Comparison of ENCODE assay signal across 23 mouse cellular contexts in the genomic region with DNA sequence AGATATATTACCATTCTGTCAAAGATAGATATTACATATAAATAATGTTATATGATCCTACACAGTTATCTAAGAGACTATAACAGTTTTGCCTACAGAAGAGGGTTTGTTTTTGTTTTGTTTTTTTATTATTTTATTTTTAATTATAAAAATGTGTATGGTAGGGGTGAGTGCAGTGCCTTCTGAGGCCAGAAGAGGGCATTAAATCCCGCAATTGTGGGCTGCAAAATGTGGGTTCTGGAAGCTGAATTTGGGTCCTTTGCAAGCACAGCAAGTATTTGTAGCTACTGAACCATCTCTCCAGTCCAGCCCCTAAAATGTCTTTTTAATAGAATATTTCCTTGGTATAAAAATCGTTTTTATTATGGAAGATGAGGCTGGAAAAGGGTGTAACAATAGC. TPM values are rescaled to one million over a fixed set of nuclear protein-coding genes. Genes with fewer than 3 reads are reported as not detected.
DNase-seq lines count a peak whose midpoint lies in the region; ATAC-seq and TF ChIP-seq lines count a peak whose summit lies in the region.
"Had no signal": no experiment of that assay in that cellular context is flagged by ENCODE, and none has a peak within 500 bp of the region (broad histone marks: within the 10 kb centered on the region; RNA-seq: fewer than 3 reads in every experiment).

No protein-coding gene starts in this region.

- peaks cover 54% of the 10 kb centered on the region for H3K36me3 ChIP-seq in erythroblast, embryonic 14.5 days (ENCODE audit: control insufficient read depth)
- no peaks in the 10 kb centered on the region for H3K36me3 ChIP-seq in kidney, postnatal 0 days (ENCODE audit: insufficient read depth, low read length)
- no peaks in the 10 kb centered on the region for H3K36me3 ChIP-seq in kidney, embryonic 16.5 days (ENCODE audit: insufficient read depth, low read length)
- no peaks in the 10 kb centered on the region for H3K36me3 ChIP-seq in midbrain, postnatal 0 days (ENCODE audit: insufficient read depth, low read length)
- H3K36me3 ChIP-seq in midbrain, embryonic 11.5 days (ENCODE audit: control insufficient read depth, insufficient read depth, low read length) = no peaks in the 10 kb centered on the region
- H3K36me3 ChIP-seq in stomach, postnatal 0 days (ENCODE audit: control insufficient read depth, insufficient read depth, low read length) = no peaks in the 10 kb centered on the region
- no peaks in the 10 kb centered on the region for H3K36me3 ChIP-seq in hindbrain, postnatal 0 days (ENCODE audit: insufficient read depth, low read length)

- H3K4me3 ChIP-seq in erythroblast, embryonic 14.5 days (replicated peaks) = peak overlapping the region; percentile 90
- no peak overlapping the region for H3K4me3 ChIP-seq in kidney, postnatal 0 days (replicated peaks; ENCODE audit: low read depth, low read length)
- H3K4me3 ChIP-seq in kidney, embryonic 16.5 days (ENCODE audit: low read length) = no peak overlapping the region
- H3K4me3 ChIP-seq in midbrain, postnatal 0 days (ENCODE audit: low read depth, low read length) = no peak overlapping the region
- H3K4me3 ChIP-seq in midbrain, embryonic 11.5 days (ENCODE audit: low read depth, low read length) = no peak overlapping the region
- H3K4me3 ChIP-seq in stomach, postnatal 0 days (ENCODE audit: low read depth, low read length) = no peak overlapping the region
- H3K4me3 ChIP-seq in hindbrain, postnatal 0 days (ENCODE audit: low read length) = no peak overlapping the region
- H3K4me3 ChIP-seq: forebrain, embryonic 13.5 days; heart, embryonic 12.5 days; limb, embryonic 12.5 days had no signal

- TF ChIP-seq CTCF in kidney, postnatal 0 days (IDR thresholded peaks at IDR 0.05; ENCODE audit: low read depth) = peak; percentile 32; the same call in 1 of the 2 replicates
- peak; percentile 33 for TF ChIP-seq CTCF in midbrain, postnatal 0 days (IDR thresholded peaks at IDR 0.05)
- peak; percentile 45 for TF ChIP-seq CTCF in stomach, postnatal 0 days (IDR thresholded peaks at IDR 0.05; ENCODE audit: low read depth)
- TF ChIP-seq CTCF in hindbrain, postnatal 0 days (IDR thresholded peaks at IDR 0.05; ENCODE audit: low read depth) = no peak; the same call in 1 of the 2 replicates

- no peak overlapping the region for H3K9ac ChIP-seq in kidney, postnatal 0 days (ENCODE audit: low read depth, low read length)
- H3K9ac ChIP-seq in kidney, embryonic 16.5 days (replicated peaks; ENCODE audit: low read length) = no peak overlapping the region
- no peak overlapping the region for H3K9ac ChIP-seq in midbrain, postnatal 0 days (replicated peaks; ENCODE audit: low read length, poor library complexity, severe bottlenecking)
- no peak overlapping the region for H3K9ac ChIP-seq in midbrain, embryonic 11.5 days (ENCODE audit: low read length)
- no peak overlapping the region for H3K9ac ChIP-seq in stomach, postnatal 0 days (ENCODE audit: low read length)
- H3K9ac ChIP-seq in hindbrain, postnatal 0 days (replicated peaks; ENCODE audit: low read length) = no peak overlapping the region
- H3K9ac ChIP-seq: forebrain, embryonic 13.5 days; heart, embryonic 12.5 days; hindbrain, embryonic 14.5 days; limb, embryonic 12.5 days had no signal

- no peak overlapping the region for H3K4me2 ChIP-seq in kidney, postnatal 0 days (ENCODE audit: low read length)
- no peak overlapping the region for H3K4me2 ChIP-seq in kidney, embryonic 16.5 days (replicated peaks; ENCODE audit: low read depth, low read length)
- no peak overlapping the region for H3K4me2 ChIP-seq in midbrain, postnatal 0 days (ENCODE audit: low read depth, low read length, poor library complexity, severe bottlenecking)
- no peak overlapping the region for H3K4me2 ChIP-seq in midbrain, embryonic 11.5 days
- no peak overlapping the region for H3K4me2 ChIP-seq in stomach, postnatal 0 days (replicated peaks; ENCODE audit: low read depth)
- no peak overlapping the region for H3K4me2 ChIP-seq in hindbrain, postnatal 0 days (ENCODE audit: low read depth, low read length)
- H3K4me2 ChIP-seq: forebrain, embryonic 13.5 days; heart, embryonic 12.5 days had no signal

- H3K9me3 ChIP-seq in erythroblast, embryonic 14.5 days (ENCODE audit: control insufficient read depth, low read length) = no peaks in the 10 kb centered on the region
- H3K9me3 ChIP-seq in kidney, postnatal 0 days (replicated peaks; ENCODE audit: low read length) = no peaks in the 10 kb centered on the region
- H3K9me3 ChIP-seq in kidney, embryonic 16.5 days (ENCODE audit: low read length) = no peaks in the 10 kb centered on the region
- H3K9me3 ChIP-seq in midbrain, postnatal 0 days (ENCODE audit: low read length) = no peaks in the 10 kb centered on the region
- no peaks in the 10 kb centered on the region for H3K9me3 ChIP-seq in midbrain, embryonic 11.5 days (ENCODE audit: control insufficient read depth, low read length)
- no peaks in the 10 kb centered on the region for H3K9me3 ChIP-seq in stomach, postnatal 0 days (ENCODE audit: control insufficient read depth, low read length)
- no peaks in the 10 kb centered on the region for H3K9me3 ChIP-seq in hindbrain, postnatal 0 days (ENCODE audit: low read length)
- H3K9me3 ChIP-seq: forebrain, embryonic 13.5 days; heart, embryonic 12.5 days; limb, embryonic 12.5 days had no signal

- no peak for DNase-seq in kidney, postnatal 0 days (ENCODE audit: low spot score)
- DNase-seq in midbrain, postnatal 0 days (ENCODE audit: low spot score) = no peak
- no peak for DNase-seq in midbrain, embryonic 11.5 days (ENCODE audit: low spot score, missing footprints)
- no peak for DNase-seq in stomach, postnatal 0 days (ENCODE audit: low spot score)
- no peak for DNase-seq in hindbrain, postnatal 0 days (ENCODE audit: low spot score)
- DNase-seq: adrenal gland, postnatal 25 days; cerebellum, adult 8-10 months; gastrocnemius, postnatal 36 days; heart, postnatal 14 days; kidney, adult 18-20 months; kidney, postnatal 25 days; lung, adult 18-20 months; lung, postnatal 36 days; retina, postnatal 1 day; right cerebral cortex, postnatal 4 days; thymus, postnatal 14 days had no signal

- no peak for ATAC-seq in erythroblast, adult 5-6 weeks (replicated peaks; ENCODE audit: low FRiP score, poor library complexity, severe bottlenecking)
- ATAC-seq in kidney, postnatal 0 days (replicated peaks; ENCODE audit: low FRiP score, low read depth) = no peak
- no peak for ATAC-seq in kidney, embryonic 16.5 days (ENCODE audit: low FRiP score, low TSS enrichment)
- no peak for ATAC-seq in midbrain, postnatal 0 days (ENCODE audit: low FRiP score)
- ATAC-seq in midbrain, embryonic 11.5 days (ENCODE audit: low FRiP score) = no peak
- ATAC-seq in stomach, postnatal 0 days (ENCODE audit: low FRiP score, low TSS enrichment) = no peak
- no peak for ATAC-seq in hindbrain, postnatal 0 days
- ATAC-seq: forebrain, embryonic 13.5 days had no signal

- TF ChIP-seq EP300 in stomach, postnatal 0 days (optimal IDR thresholded peaks at IDR 0.05) = no peak

- H3K27me3 ChIP-seq in erythroblast, embryonic 14.5 days (ENCODE audit: control insufficient read depth) = no peaks in the 10 kb centered on the region
- no peaks in the 10 kb centered on the region for H3K27me3 ChIP-seq in kidney, postnatal 0 days (ENCODE audit: insufficient read depth, low read length)
- no peaks in the 10 kb centered on the region for H3K27me3 ChIP-seq in kidney, embryonic 16.5 days (ENCODE audit: insufficient read depth, low read length)
- H3K27me3 ChIP-seq in midbrain, postnatal 0 days (ENCODE audit: insufficient read depth, low read length) = no peaks in the 10 kb centered on the region
- no peaks in the 10 kb centered on the region for H3K27me3 ChIP-seq in midbrain, embryonic 11.5 days (ENCODE audit: control insufficient read depth, insufficient read depth, low read length)
- H3K27me3 ChIP-seq in stomach, postnatal 0 days (ENCODE audit: control insufficient read depth, insufficient read depth, low read length) = no peaks in the 10 kb centered on the region
- H3K27me3 ChIP-seq in hindbrain, postnatal 0 days (ENCODE audit: insufficient read depth, low read length) = no peaks in the 10 kb centered on the region
- H3K27me3 ChIP-seq: forebrain, embryonic 13.5 days; heart, embryonic 12.5 days; limb, embryonic 12.5 days had no signal

- 80% methylated on average over 2 of the region's 2 CpGs for WGBS in kidney, postnatal 0 days
- 82% methylated on average over 2 of the region's 2 CpGs for WGBS in kidney, embryonic 16.5 days
- 79% methylated on average over 2 of the region's 2 CpGs for WGBS in midbrain, postnatal 0 days
- 78% methylated on average over 2 of the region's 2 CpGs for WGBS in midbrain, embryonic 11.5 days
- WGBS in stomach, postnatal 0 days = 73% methylated on average over 2 of the region's 2 CpGs
- WGBS in hindbrain, postnatal 0 days = 87% methylated on average over 2 of the region's 2 CpGs

- H3K4me1 ChIP-seq in erythroblast, embryonic 14.5 days (ENCODE audit: control insufficient read depth) = peaks cover 38% of the 10 kb centered on the region
- H3K4me1 ChIP-seq in kidney, postnatal 0 days (replicated peaks; ENCODE audit: insufficient read depth, low read length) = peaks cover 6% of the 10 kb centered on the region; the same call in 1 of the 2 replicates
- H3K4me1 ChIP-seq in kidney, embryonic 16.5 days (ENCODE audit: insufficient read depth, low read length) = peaks cover 22% of the 10 kb centered on the region
- H3K4me1 ChIP-seq in midbrain, postnatal 0 days (ENCODE audit: insufficient read depth, low read length) = no peaks in the 10 kb centered on the region
- peaks cover 3% of the 10 kb centered on the region for H3K4me1 ChIP-seq in midbrain, embryonic 11.5 days (ENCODE audit: control insufficient read depth, insufficient read depth, low read length)
- H3K4me1 ChIP-seq in stomach, postnatal 0 days (replicated peaks; ENCODE audit: control insufficient read depth, insufficient read depth) = no peaks in the 10 kb centered on the region
- H3K4me1 ChIP-seq in hindbrain, postnatal 0 days (ENCODE audit: insufficient read depth, low read length) = no peaks in the 10 kb centered on the region

- H3K27ac ChIP-seq in kidney, postnatal 0 days = no peak overlapping the region
- no peak overlapping the region for H3K27ac ChIP-seq in kidney, embryonic 16.5 days (ENCODE audit: low read length)
- H3K27ac ChIP-seq in midbrain, postnatal 0 days (ENCODE audit: low read depth, low read length) = no peak overlapping the region
- H3K27ac ChIP-seq in midbrain, embryonic 11.5 days (ENCODE audit: low read depth, low read length) = no peak overlapping the region
- no peak overlapping the region for H3K27ac ChIP-seq in stomach, postnatal 0 days (replicated peaks)
- H3K27ac ChIP-seq in hindbrain, postnatal 0 days = no peak overlapping the region
- H3K27ac ChIP-seq: forebrain, embryonic 13.5 days; hindbrain, embryonic 14.5 days; limb, embryonic 12.5 days had no signal

RNA-seq across cellular contexts. Expression of a gene that starts 2.3 kb away (rescaled TPM):
- 0.11 and 0.18 TPM in 2 replicates for polyA plus RNA-seq in erythroblast, embryonic 14.5 days (2012)
- total RNA-seq in erythroblast, adult 5-6 weeks (2015; ENCODE audit: low replicate concordance) = 17.3 and 23.4 TPM in 2 replicates
- total RNA-seq in erythroblast, adult 5-6 weeks (2017; ENCODE audit: low replicate concordance) = 18.7 and 20.9 TPM in 2 replicates
- 3.7 and 4.3 TPM in 2 replicates for polyA plus RNA-seq in kidney, postnatal 0 days (2015; fragmentation: Nextera tagmentation; extraction: Ambion mirVana)
- 3.4 and 3.5 TPM in 2 replicates for polyA plus RNA-seq in kidney, embryonic 16.5 days (2015; fragmentation: Nextera tagmentation; extraction: Ambion mirVana)
- 7.9 and 10.0 TPM in 2 replicates for total RNA-seq in midbrain, postnatal 0 days (2014; rRNA removed)
- 1.7 and 2.7 TPM in 2 replicates for polyA plus RNA-seq in midbrain, postnatal 0 days (2015; fragmentation: Nextera tagmentation; extraction: Ambion mirVana)
- 5.8 and 8.3 TPM in 2 replicates for polyA plus RNA-seq in midbrain, embryonic 11.5 days (2014; fragmentation: Nextera tagmentation; extraction: Ambion mirVana)
- 2.5 and 2.9 TPM in 2 replicates for polyA plus RNA-seq in stomach, postnatal 0 days (2015; fragmentation: Nextera tagmentation; extraction: Ambion mirVana)
- 5.6 and 7.2 TPM in 2 replicates for total RNA-seq in hindbrain, postnatal 0 days (2014; rRNA removed)
- 2.2 and 2.8 TPM in 2 replicates for polyA plus RNA-seq in hindbrain, postnatal 0 days (2015; fragmentation: Nextera tagmentation; extraction: Ambion mirVana)

RNA-seq across cellular contexts. Expression of a gene that starts 2.4 kb away (rescaled TPM):
- polyA plus RNA-seq in erythroblast, embryonic 14.5 days (2012) = 1.1 and 1.5 TPM in 2 replicates
- total RNA-seq in erythroblast, adult 5-6 weeks (2015; ENCODE audit: low replicate concordance) = 40.3 and 52.7 TPM in 2 replicates
- 82.9 and 164 TPM in 2 replicates for total RNA-seq in erythroblast, adult 5-6 weeks (2017; ENCODE audit: low replicate concordance)
- 10.9 and 11.8 TPM in 2 replicates for polyA plus RNA-seq in kidney, postnatal 0 days (2015; fragmentation: Nextera tagmentation; extraction: Ambion mirVana)
- polyA plus RNA-seq in kidney, embryonic 16.5 days (2015; fragmentation: Nextera tagmentation; extraction: Ambion mirVana) = 26.5 and 32.3 TPM in 2 replicates
- total RNA-seq in midbrain, postnatal 0 days (2014; rRNA removed) = 9.8 and 12.3 TPM in 2 replicates
- 7.8 and 8.8 TPM in 2 replicates for polyA plus RNA-seq in midbrain, postnatal 0 days (2015; fragmentation: Nextera tagmentation; extraction: Ambion mirVana)
- polyA plus RNA-seq in midbrain, embryonic 11.5 days (2014; fragmentation: Nextera tagmentation; extraction: Ambion mirVana) = 47.3 and 48.1 TPM in 2 replicates
- polyA plus RNA-seq in stomach, postnatal 0 days (2015; fragmentation: Nextera tagmentation; extraction: Ambion mirVana) = 5.2 TPM in 2 replicates
- total RNA-seq in hindbrain, postnatal 0 days (2014; rRNA removed) = 8.5 and 10.7 TPM in 2 replicates
- 9.4 and 9.7 TPM in 2 replicates for polyA plus RNA-seq in hindbrain, postnatal 0 days (2015; fragmentation: Nextera tagmentation; extraction: Ambion mirVana)

RNA-seq across cellular contexts. Expression of a gene that starts 19.0 kb away (rescaled TPM):
- 6.5 and 10.4 TPM in 2 replicates for polyA plus RNA-seq in erythroblast, embryonic 14.5 days (2012)
- 32.5 and 38.9 TPM in 2 replicates for total RNA-seq in erythroblast, adult 5-6 weeks (2015; ENCODE audit: low replicate concordance)
- total RNA-seq in erythroblast, adult 5-6 weeks (2017; ENCODE audit: low replicate concordance) = 30.4 and 38.1 TPM in 2 replicates
- 38.1 and 41.2 TPM in 2 replicates for polyA plus RNA-seq in kidney, postnatal 0 days (2015; fragmentation: Nextera tagmentation; extraction: Ambion mirVana)
- 71.7 and 84.3 TPM in 2 replicates for polyA plus RNA-seq in kidney, embryonic 16.5 days (2015; fragmentation: Nextera tagmentation; extraction: Ambion mirVana)
- total RNA-seq in midbrain, postnatal 0 days (2014; rRNA removed) = 51.0 and 57.6 TPM in 2 replicates
- 29.9 and 36.3 TPM in 2 replicates for polyA plus RNA-seq in midbrain, postnatal 0 days (2015; fragmentation: Nextera tagmentation; extraction: Ambion mirVana)
- polyA plus RNA-seq in midbrain, embryonic 11.5 days (2014; fragmentation: Nextera tagmentation; extraction: Ambion mirVana) = 91.0 and 97.6 TPM in 2 replicates
- 21.3 and 22.4 TPM in 2 replicates for polyA plus RNA-seq in stomach, postnatal 0 days (2015; fragmentation: Nextera tagmentation; extraction: Ambion mirVana)
- total RNA-seq in hindbrain, postnatal 0 days (2014; rRNA removed) = 49.2 and 50.3 TPM in 2 replicates
- 31.8 and 33.9 TPM in 2 replicates for polyA plus RNA-seq in hindbrain, postnatal 0 days (2015; fragmentation: Nextera tagmentation; extraction: Ambion mirVana)
